ENCODE assay signal across 18 mouse cellular contexts in genomic region chr12:86047376-86047775, GRCm38 (mm10).
DNase-seq lines count a peak whose midpoint lies in the region; ATAC-seq lines count a peak whose summit lies in the region.
"Had no signal": no experiment of that assay in that cellular context is flagged by ENCODE, and none has a peak within 500 bp of the region (broad histone marks: within the 10 kb centered on the region; RNA-seq: fewer than 3 reads in every experiment).

No protein-coding gene starts in this region.

- no peak for ATAC-seq in cerebellum, adult (ENCODE audit: insufficient number of reproducible peaks, low FRiP score, low TSS enrichment)
- ATAC-seq: forebrain, embryonic 14.5 days; hindbrain, embryonic 16.5 days; Patski had no signal

- peak; percentile 40 for DNase-seq in 416B (ENCODE audit: low read depth)
- DNase-seq in B cell, adult 2 months = peak; percentile 21
- peak; percentile 20 for DNase-seq in c-Kit-positive CD71-negative TER-119-negative erythroid progenitor cells, embryonic 14.5 days (ENCODE audit: low read depth)
- peak; percentile 74 for DNase-seq in naive thymus-derived CD4-positive, alpha-beta T cell, adult 2 months (ENCODE audit: low read depth)
- no peak for DNase-seq in spleen, adult 12 weeks (ENCODE audit: low spot score)
- DNase-seq in cerebellum, postnatal 4 days (ENCODE audit: low spot score in 2 of 2) = no peak
- DNase-seq: adrenal gland, adult 8-10 months; cerebellum, adult 2 months; cerebellum, postnatal 36 days; kidney, adult 11 months; kidney, postnatal 36 days; lung, postnatal 4 days; right cerebral cortex, postnatal 14 days; spleen, adult 18-20 months had no signal

Comparison
In these comparisons a context has a peak if more than half of its experiments do, and no peak if none do; other contexts are left out.
1. DNase-seq: peak in 416B (single experiment), B cell, adult 2 months (2 of 2), c-Kit-positive CD71-negative TER-119-negative erythroid progenitor cells, embryonic 14.5 days (single experiment) and naive thymus-derived CD4-positive, alpha-beta T cell, adult 2 months (single experiment); none in spleen, adult 12 weeks (single experiment) and cerebellum, postnatal 4 days (0 of 2).